Mouse (Mus musculus) forebrain, embryonic 11.5 days (tissue): ENCODE data around the gene Slc2a9. TPM values are rescaled to one million over a fixed set of nuclear protein-coding genes. Genes with fewer than 3 reads are reported as not detected.

Source experiments
- ATAC-seq: fragments of 200-750 bp; cut with Nextera tagmentation; replicated peaks from 2 replicates; pipeline ENCODE4 v1.8.0; 2017; ENCODE audit warnings: moderate TSS enrichment; ENCODE audit not compliant: low FRiP score
- DNase-seq: peaks from one replicate; pipeline ENCODE4 v3.0.0-alpha.2; 2017; ENCODE audit warnings: low spot score
- H3K27ac ChIP-seq: fragments of 300-500 bp; sonication (generic); 2 replicates; pipeline ENCODE4 v1.5.1; 2014; ENCODE audit warnings: low read depth, low read length
- H3K27me3 ChIP-seq: fragments of 300-500 bp; sonication (generic); 2 replicates; pipeline ENCODE4 v1.6.1; 2014; ENCODE audit warnings: mild to moderate bottlenecking, low read length, mixed read lengths; ENCODE audit not compliant: control insufficient read depth, insufficient read depth
- H3K36me3 ChIP-seq: fragments of 300-500 bp; sonication (generic); 2 replicates; pipeline ENCODE4 v1.6.1; 2014; ENCODE audit warnings: mild to moderate bottlenecking, low read length, moderate library complexity, mixed read lengths; ENCODE audit not compliant: control insufficient read depth, insufficient read depth
- H3K4me1 ChIP-seq: fragments of 300-500 bp; sonication (generic); replicated peaks from 2 replicates; pipeline ENCODE4 v1.6.1; 2014; ENCODE audit warnings: low read length, mixed read lengths; ENCODE audit not compliant: control insufficient read depth, insufficient read depth
- H3K4me2 ChIP-seq: fragments of 300-500 bp; sonication (generic); 2 replicates; pipeline ENCODE4 v1.6.1; 2014; ENCODE audit warnings: low read depth, mild to moderate bottlenecking, low read length, moderate library complexity, mixed read lengths; ENCODE audit not compliant: severe bottlenecking
- H3K4me3 ChIP-seq: fragments of 300-500 bp; sonication (generic); 2 replicates; pipeline ENCODE4 v1.5.1; 2014; ENCODE audit warnings: low read depth, low read length
- H3K9ac ChIP-seq: fragments of 300-500 bp; sonication (generic); 2 replicates; pipeline ENCODE4 v1.6.1; 2014; ENCODE audit warnings: low read length
- H3K9me3 ChIP-seq: fragments of 300-500 bp; sonication (generic); 2 replicates; pipeline ENCODE4 v1.6.1; 2016; ENCODE audit warnings: low read length, mixed read lengths; ENCODE audit not compliant: control insufficient read depth
- WGBS: fragments of 180-500 bp; shearing (Covaris S2); extraction: QIAGEN DNeasy Blood & Tissue Kit; methylation state at CpG from one replicate; pipeline ENCODE4 v1.1.7; 2014; 5-methylcytosine and 5-hydroxymethylcytosine counted together
- polyA plus RNA-seq: library from polyadenylated mRNA; unstranded; fragments of >200 nt; fragmentation: Nextera tagmentation; extraction: Ambion mirVana; gene quantifications from 2 replicates; pipeline ENCODE4 v1.2.1, GENCODE M21; 2014

The Slc2a9 gene
- 0.37 TPM in 1 of 2 replicates, not detected in the other for polyA plus RNA-seq

DNA sequence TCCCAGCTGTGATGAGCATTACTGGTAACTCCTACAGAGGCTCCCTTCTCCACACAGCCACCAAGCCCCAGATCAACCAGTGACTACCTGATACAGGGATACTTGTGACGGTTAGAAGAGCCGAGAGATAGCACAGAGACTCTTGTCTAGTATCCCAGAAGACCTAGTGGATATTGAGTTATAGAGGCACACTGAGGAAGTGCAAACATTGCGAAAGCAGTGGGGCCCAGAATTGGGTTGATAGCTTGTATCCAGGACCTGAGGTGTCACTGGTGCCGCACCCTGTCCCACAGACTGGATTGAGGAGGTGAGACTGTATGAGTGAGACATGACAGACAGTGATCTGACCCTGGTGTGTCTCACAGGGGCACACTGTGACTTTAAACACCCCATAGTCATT, at the start of gene Slc2a9:
Gene Slc2a9 (minus strand): TSS at position 152 of the 400 bp plus-strand sequence.
- no peak within 1 kb of the TSS for H3K27ac ChIP-seq
- H3K9ac ChIP-seq = no peak within 1 kb of the TSS
- WGBS = 92% methylated on average over 4 of the region's 4 CpGs
- no peaks in the 10 kb centered on the region for H3K9me3 ChIP-seq
- no peaks in the 10 kb centered on the region for H3K27me3 ChIP-seq
- no peaks in the 10 kb centered on the region for H3K4me1 ChIP-seq
- ATAC-seq (no peak), DNase-seq (no peak)
- H3K36me3 ChIP-seq = no peaks in the 10 kb centered on the region
- no peak within 1 kb of the TSS for H3K4me2 ChIP-seq
- no peak within 1 kb of the TSS for H3K4me3 ChIP-seq

DNA sequence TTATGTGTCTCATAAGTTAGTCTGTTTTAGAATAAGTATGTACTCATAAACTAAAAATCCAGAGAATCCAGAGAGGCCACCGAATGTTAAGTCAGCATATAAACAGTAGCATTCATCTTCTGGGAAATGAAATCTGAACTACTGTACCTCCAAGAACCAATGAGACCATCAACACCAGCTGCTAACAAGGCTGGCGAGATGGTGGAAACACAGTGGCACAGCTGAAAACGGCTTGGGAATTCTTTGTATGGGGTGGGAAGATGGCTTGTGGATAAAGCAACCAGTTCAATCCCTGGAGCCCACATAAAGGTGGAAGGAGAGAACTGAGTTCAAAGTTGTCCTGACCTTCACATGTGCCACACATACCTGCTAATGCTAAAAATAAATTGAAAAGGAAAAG, 49.7 kb upstream of the Slc2a9 start:
- Histone ChIP-seq H3K9ac (no peak overlapping the region), H3K4me1 (no peaks in the 10 kb centered on the region), H3K27ac (no peak overlapping the region), H3K36me3 (no peaks in the 10 kb centered on the region; the same call in 1 of the 2 replicates), H3K27me3 (no peaks in the 10 kb centered on the region), H3K4me2 (no peak overlapping the region), H3K9me3 (no peaks in the 10 kb centered on the region), H3K4me3 (no peak overlapping the region)
- WGBS = 88% methylated on average over 3 of the region's 3 CpGs
- DNase-seq = no peak
- ATAC-seq = no peak

DNA sequence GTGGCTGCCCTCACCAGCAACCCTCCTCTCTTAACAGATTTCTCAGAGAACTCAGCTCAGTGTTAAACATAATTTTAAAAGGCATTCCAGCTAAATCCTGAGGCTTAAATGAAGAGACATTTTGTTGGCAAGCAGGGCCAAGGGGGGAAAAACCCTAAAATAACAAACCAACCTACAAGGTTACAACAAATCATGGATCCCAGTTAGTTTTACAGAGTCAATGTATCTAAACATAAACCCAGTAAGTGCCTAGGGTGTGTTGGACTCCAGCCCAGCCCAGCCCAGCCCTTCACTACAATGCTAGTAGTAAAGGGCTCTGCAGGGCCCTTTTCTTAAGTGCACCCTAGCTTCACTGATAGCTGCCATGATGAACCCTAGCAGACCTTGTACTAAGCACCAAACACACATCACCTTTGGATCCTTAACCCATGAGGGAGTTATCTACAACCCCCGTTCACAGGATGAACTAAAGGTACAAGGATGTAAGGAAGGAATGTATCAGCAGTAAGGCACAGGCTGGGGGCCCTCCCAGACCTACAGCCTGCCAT, 47.4 kb upstream of the Slc2a9 start:
- H3K4me1 ChIP-seq = no peaks in the 10 kb centered on the region
- peaks cover 4% of the 10 kb centered on the region for H3K36me3 ChIP-seq
- ATAC-seq (no peak), DNase-seq (no peak)
- H3K27me3 ChIP-seq = no peaks in the 10 kb centered on the region
- no peak overlapping the region for H3K9ac ChIP-seq
- no peak overlapping the region for H3K27ac ChIP-seq
- H3K4me2 ChIP-seq = no peak overlapping the region
- no peak overlapping the region for H3K4me3 ChIP-seq
- no peaks in the 10 kb centered on the region for H3K9me3 ChIP-seq
- 88% methylated on average over 1 of the region's 1 CpGs for WGBS

DNA sequence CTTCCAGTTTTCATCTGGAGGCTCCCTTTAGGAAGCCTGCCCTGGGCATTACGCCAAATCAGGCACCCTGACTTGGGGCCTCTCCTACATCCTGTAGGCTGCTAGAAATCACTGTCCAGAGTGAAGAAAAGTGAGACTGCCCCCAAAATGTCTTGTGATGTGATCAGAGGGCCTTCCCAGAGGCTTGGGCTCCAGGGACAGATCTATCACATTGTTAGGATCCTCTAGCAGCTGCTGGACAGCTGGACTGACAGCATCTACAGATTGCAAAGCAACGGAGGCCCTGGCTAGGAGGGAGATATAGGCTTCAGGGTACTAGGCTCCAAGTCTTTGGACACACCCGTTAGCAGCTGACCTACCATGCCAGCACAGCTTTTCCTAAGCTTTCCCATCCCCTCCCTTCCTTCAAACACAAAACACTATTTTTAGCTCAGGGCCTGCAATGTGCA, 46.5 kb upstream of the Slc2a9 start:
- H3K36me3 ChIP-seq = peaks cover 9% of the 10 kb centered on the region
- H3K27ac ChIP-seq = no peak overlapping the region
- ATAC-seq = no peak
- no peaks in the 10 kb centered on the region for H3K27me3 ChIP-seq
- no peaks in the 10 kb centered on the region for H3K4me1 ChIP-seq
- no peak overlapping the region for H3K9ac ChIP-seq
- no peak overlapping the region for H3K4me2 ChIP-seq
- H3K9me3 ChIP-seq = no peaks in the 10 kb centered on the region
- WGBS = 92% methylated on average over 3 of the region's 3 CpGs
- DNase-seq = no peak
- H3K4me3 ChIP-seq = no peak overlapping the region

DNA sequence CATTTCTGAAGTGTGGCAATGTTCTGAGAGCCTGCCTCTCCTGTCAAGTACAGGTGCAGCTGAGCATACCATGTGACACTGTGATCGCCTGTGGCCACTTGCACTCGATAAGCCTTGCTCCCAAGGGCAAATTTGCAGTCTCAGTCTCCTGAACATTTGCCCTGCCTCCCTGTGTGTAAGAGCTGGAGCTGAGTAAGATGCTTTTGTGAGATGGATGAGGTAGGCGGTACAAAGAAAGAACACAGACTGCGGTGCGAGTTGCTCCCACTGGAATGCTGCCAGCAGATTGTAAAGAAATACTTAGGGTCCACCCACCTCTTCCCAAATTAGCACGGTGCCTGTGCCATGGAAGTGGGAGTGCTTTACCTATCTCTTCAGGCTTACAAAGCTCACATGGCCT, 44.4 kb upstream of the Slc2a9 start:
- ATAC-seq (no peak), DNase-seq (no peak)
- H3K4me2 ChIP-seq = no peak overlapping the region
- no peak overlapping the region for H3K27ac ChIP-seq
- no peak overlapping the region for H3K9ac ChIP-seq
- WGBS = 78% methylated on average over 6 of the region's 6 CpGs
- H3K36me3 ChIP-seq = peaks cover 10% of the 10 kb centered on the region
- H3K4me1 ChIP-seq = no peaks in the 10 kb centered on the region
- no peak overlapping the region for H3K4me3 ChIP-seq
- H3K27me3 ChIP-seq = no peaks in the 10 kb centered on the region
- no peaks in the 10 kb centered on the region for H3K9me3 ChIP-seq

DNA sequence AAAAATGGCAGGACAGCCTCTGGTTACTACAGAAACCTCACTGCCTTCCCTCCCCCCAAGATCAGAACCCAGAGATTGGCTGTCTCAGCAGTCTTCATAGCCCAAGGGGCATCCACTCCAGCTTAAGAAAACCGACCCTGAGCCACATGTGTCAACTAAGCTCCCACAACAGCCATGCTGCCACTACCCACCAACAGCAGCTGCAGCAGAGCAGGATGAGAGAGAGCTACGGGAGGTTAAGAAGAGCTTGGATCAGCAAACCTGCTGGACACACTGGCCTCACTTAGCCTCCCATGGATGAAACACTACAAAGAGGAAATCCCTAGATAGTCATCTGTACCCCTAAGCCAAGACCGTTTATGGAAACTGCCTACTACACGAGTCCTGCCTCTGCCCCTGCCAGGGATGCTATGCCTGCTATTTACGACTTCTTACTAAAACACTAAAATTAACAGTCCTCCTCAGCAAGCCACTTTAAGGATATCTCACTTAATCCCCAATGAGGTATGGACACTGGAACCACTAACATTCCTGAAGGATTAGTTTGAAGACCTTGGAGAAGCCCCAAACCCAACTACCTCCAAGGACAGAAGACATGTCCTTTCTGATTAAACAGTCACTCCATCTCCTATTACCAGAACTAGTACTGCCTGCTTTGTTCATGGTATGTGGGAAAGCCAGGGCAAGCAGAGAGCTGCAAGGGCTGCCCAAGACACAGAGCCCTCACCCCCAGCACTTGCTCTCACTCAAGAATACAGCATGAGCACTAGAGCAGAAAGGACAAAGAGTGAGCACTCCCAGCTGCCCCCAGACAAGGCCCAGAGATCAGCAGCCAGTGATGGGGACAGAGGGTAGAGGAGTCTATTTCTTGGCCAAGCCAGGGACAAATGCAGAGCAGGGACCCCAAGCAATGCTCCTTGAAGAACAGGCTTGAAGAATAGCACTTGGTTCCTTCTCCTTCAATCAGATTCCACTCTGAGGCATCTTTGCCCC, 41.8 kb upstream of the Slc2a9 start:
- Histone ChIP-seq H3K27ac (no peak overlapping the region), H3K27me3 (no peaks in the 10 kb centered on the region), H3K9me3 (no peaks in the 10 kb centered on the region), H3K9ac (no peak overlapping the region), H3K4me3 (no peak overlapping the region), H3K4me2 (no peak overlapping the region), H3K4me1 (no peaks in the 10 kb centered on the region), H3K36me3 (peaks cover 14% of the 10 kb centered on the region)
- 87% methylated on average over 5 of the region's 5 CpGs for WGBS
- DNase-seq = no peak
- ATAC-seq = no peak

DNA sequence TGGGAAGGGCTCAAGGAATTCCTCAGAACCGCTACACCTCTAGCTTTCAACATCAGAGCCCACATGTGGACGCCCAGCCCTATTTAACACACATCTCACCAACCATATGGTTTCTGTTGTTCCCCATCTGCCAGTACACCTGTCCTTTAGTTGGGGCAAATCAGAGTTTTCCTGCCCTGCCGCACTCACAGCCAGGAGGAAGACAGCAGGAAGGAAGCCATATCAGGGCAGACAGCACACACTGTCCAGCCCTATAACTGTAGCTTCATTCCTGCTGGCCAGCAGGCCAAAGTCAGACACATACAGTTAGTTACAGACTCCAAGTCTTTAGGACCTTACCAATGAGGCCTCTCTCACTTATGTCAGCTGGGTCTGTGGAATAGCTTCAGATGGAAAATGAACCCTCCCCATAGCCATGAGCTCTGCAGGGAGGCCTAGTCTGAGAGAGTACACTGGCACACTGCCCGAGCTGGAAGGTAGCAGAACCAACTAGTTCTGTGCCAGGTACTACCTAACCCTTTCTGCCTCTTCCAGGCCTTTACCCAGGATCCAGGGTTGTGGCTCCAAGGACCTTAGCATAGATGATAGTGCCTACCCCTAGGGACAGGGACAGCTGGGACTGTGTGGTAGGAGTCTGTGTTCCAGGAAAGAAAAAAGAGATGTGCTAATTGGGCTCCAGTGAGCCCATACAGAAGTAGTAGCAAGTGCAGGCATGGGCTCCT, 40.7 kb upstream of the Slc2a9 start:
- H3K9me3 ChIP-seq = no peaks in the 10 kb centered on the region
- ATAC-seq (no peak), DNase-seq (no peak)
- H3K27ac ChIP-seq = no peak overlapping the region
- no peak overlapping the region for H3K4me2 ChIP-seq
- whole genome bisulfite sequencing = 92% methylated on average over 4 of the region's 4 CpGs
- H3K4me1 ChIP-seq = no peaks in the 10 kb centered on the region
- no peak overlapping the region for H3K4me3 ChIP-seq
- H3K27me3 ChIP-seq = no peaks in the 10 kb centered on the region
- H3K9ac ChIP-seq = no peak overlapping the region
- peaks cover 17% of the 10 kb centered on the region for H3K36me3 ChIP-seq

DNA sequence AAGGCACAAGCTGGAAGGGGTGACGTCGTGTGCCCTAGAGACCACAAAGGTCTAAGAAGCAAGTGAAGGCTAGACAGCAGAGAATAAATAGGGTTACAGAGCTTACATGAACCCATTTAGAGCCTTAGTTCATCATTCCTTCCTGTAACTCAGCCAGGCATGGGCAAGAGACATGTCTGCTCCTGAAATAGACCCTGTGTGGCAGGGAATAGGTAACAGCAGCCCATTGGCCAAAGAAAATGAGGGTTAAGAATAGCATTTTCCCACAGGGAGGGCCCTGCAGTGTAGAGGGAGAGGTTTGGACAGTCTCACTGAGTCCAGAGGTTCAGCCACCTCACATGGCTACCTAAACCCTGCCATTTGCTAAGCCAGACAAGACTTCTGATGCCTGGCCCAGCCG, 38.8 kb upstream of the Slc2a9 start:
- 92% methylated on average over 3 of the region's 3 CpGs for WGBS
- ATAC-seq (no peak), DNase-seq (no peak)
- H3K27ac ChIP-seq = no peak overlapping the region
- H3K36me3 ChIP-seq = peaks cover 20% of the 10 kb centered on the region
- no peak overlapping the region for H3K4me3 ChIP-seq
- no peaks in the 10 kb centered on the region for H3K9me3 ChIP-seq
- no peak overlapping the region for H3K4me2 ChIP-seq
- H3K4me1 ChIP-seq = no peaks in the 10 kb centered on the region
- H3K9ac ChIP-seq = no peak overlapping the region
- no peaks in the 10 kb centered on the region for H3K27me3 ChIP-seq
